Mouse (Mus musculus) bone marrow, adult 2 months (tissue): ENCODE data around the gene Dnajb9. TPM values are rescaled to one million over a fixed set of nuclear protein-coding genes. Genes with fewer than 3 reads are reported as not detected.

Experiments
- H3K27ac ChIP-seq: fragments of 200-500 bp; 2 replicates; pipeline ENCODE4 v1.5.1; 2012; ENCODE audit warnings: low read depth, mild to moderate bottlenecking, control low read depth, inconsistent platforms, low read length; ENCODE audit not compliant: control insufficient read depth, poor library complexity, insufficient read depth
- H3K4me1 ChIP-seq: fragments of 200-500 bp; 2 replicates; pipeline ENCODE4 v1.6.1; 2011; ENCODE audit warnings: low read length; ENCODE audit not compliant: control insufficient read depth, insufficient read depth
- H3K4me3 ChIP-seq: fragments of 200-500 bp; replicated peaks from 2 replicates; pipeline ENCODE3; 2011; ENCODE audit warnings: mild to moderate bottlenecking, low read depth, low read length, control low read depth; ENCODE audit not compliant: control insufficient read depth
- CTCF ChIP-seq: fragments of 200-500 bp; IDR thresholded peaks from 2 replicates; pipeline ENCODE4 v1.5.1; 2011; ENCODE audit warnings: low read length, control low read depth; ENCODE audit not compliant: control insufficient read depth, insufficient read depth
- POLR2A ChIP-seq: fragments of 200-500 bp; IDR thresholded peaks from 2 replicates; pipeline ENCODE4 v1.6.1; 2011; ENCODE audit warnings: low read depth, mild to moderate bottlenecking, control low read depth, low read length, borderline replicate concordance; ENCODE audit not compliant: control insufficient read depth
- WGBS: fragments of 180-500 bp; shearing (Covaris S2); methylation state at CpG from one replicate; pipeline ENCODE4 v1.1.7; 2018; 5-methylcytosine and 5-hydroxymethylcytosine counted together
- polyA plus RNA-seq: library from polyadenylated mRNA; stranded (reverse); fragments of >200 nt; gene quantifications from 2 replicates; pipeline ENCODE4 v1.2.4, GENCODE M21; 2011; ENCODE audit warnings: low replicate concordance; ENCODE audit not compliant: missing spikeins, insufficient read depth, insufficient read length

The Dnajb9 gene
- polyA plus RNA-seq, 1 experiment, result 9.4 TPM

- TF ChIP-seq CTCF (no peak), POLR2A (no peak)
- Histone ChIP-seq H3K4me1 (no peaks in the 10 kb centered on the region; the same call in 1 of the 2 replicates), H3K27ac (no peak overlapping the region), H3K4me3 (no peak overlapping the region)
- 44% methylated on average over 10 of the region's 10 CpGs for WGBS
Measured at GRCm38 (mm10) chr12:44176331-44177037, 33.6 kb downstream of the Dnajb9 start.

- Histone ChIP-seq H3K27ac (no peak overlapping the region), H3K4me3 (no peak overlapping the region), H3K4me1 (no peaks in the 10 kb centered on the region)
- TF ChIP-seq POLR2A (no peak), CTCF (peak; percentile 21; the same call in 1 of the 2 replicates)
Measured at GRCm38 (mm10) chr12:44166949-44167348, 43.2 kb downstream of the Dnajb9 start.

- TF ChIP-seq CTCF, result no peak
- TF ChIP-seq POLR2A, result no peak
- Histone ChIP-seq H3K4me1 (no peaks in the 10 kb centered on the region), H3K4me3 (no peak overlapping the region), H3K27ac (no peak overlapping the region)
- WGBS, result 71% methylated on average over 1 of the region's 1 CpGs
Measured at GRCm38 (mm10) chr12:44159349-44159748, 50.8 kb downstream of the Dnajb9 start.

Other genes starting within 250 kb of the Dnajb9 start
- 8.9 and 13.2 TPM in 2 replicates for gene Pnpla8, start 11.0 kb upstream of the Dnajb9 start, polyA plus RNA-seq
- 0.32 TPM in 1 of 2 replicates, not detected in the other for gene Nrcam, start 118.6 kb upstream of the Dnajb9 start, polyA plus RNA-seq